Mouse (Mus musculus) urinary bladder, postnatal 4 days (tissue): ENCODE data around the gene Rnf149.
"Not testable (repeated sequence)": the region's sequence is repeated elsewhere in the genome, so short reads cannot be mapped to it uniquely, and the experiment has no call there.

Experiments
- DNase-seq, 2 experiments: peaks; one replicate each; pipeline ENCODE4 v3.0.0; 2021 to 2022; ENCODE audit warnings: low spot score in 2 of 2

Rnf149 gene

DNA sequence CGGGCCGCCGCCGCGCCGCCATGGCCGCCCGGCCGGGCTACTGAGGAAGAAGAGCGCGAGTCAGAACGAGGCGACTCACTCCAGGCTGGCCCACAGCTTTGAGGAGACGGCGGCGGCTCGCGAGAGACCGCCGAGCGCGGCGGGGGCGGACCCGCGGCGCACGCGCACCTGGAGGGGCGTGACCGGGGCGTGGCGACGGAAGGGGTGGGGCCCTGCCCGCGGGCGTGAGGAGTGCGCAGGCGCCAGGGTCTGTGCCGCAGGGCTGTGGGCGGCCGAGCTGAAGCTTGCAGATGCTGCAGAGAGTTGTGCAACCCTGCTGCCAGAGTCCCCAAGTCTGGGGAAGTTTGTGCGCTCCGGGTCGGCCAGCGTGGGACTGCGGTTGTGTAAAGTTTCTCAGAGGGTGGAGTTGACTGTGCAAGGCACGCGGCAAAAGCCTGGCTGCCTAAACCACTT is at the start of gene Rnf149:
TSS of gene Rnf149 (minus strand) at position 153 of the 453 bp plus-strand sequence.
- DNase-seq = peak; percentile 97

DNA sequence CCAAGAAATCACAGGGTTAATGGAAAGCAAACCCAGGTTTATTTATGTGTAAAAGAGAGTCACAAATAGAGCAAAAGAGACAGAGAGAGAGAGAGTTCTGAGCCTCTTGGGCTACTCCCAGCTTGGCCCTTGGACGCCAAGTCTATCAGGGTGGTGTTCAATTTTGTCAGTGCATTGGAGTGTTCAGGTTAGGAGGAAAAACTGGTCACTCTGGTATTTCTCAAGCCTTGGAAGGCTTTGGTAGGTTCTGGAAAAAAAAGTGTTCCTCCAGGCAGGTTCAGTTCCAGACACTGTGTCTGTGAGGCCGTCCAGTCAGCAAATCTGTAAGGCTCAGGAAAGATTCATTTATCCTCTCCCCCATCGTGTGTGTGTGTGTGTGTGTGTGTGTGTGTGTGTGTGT is 48.3 kb upstream of the Rnf149 start:
- no peak for DNase-seq

DNA sequence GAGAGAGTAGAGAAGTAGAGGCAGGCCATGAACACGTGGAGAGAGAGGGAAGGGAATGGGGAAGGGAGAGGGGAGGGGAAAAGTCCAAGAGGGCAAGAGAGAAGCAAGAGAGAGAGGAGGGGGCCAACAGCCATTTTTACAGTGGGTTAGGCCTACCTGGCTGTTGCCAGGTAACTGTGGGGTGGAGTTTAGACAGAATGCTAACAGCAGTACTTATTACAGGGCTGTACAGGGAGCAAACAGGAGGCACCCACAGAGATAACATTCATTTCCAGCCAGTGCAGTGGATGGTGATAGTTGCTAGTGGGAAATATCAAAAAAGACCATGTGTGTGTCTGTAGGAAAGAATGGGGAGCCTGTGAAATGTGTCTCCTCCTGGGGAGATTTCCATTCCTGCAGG is 46.5 kb upstream of the Rnf149 start:
- DNase-seq = no peak

DNA sequence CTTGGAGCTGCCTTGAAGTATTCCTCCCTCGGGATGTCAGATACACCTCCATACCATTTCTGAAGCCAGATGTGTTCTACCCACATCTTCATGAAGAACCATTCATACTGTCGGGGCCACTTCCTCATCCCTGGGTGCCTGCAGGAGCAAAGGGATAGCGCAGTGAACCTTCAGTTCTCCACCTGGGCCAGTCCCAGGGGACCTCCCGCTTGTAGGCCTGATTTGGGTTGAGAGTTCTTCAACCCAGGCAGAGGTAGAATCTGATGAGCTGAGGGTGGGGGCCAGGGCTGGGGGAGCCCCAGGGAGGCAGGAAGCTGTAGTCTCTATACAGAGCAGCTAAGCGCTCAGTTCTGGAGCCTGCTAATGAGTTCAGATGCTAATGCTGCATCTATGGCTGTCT is 45.9 kb upstream of the Rnf149 start:
- DNase-seq = no peak

DNA sequence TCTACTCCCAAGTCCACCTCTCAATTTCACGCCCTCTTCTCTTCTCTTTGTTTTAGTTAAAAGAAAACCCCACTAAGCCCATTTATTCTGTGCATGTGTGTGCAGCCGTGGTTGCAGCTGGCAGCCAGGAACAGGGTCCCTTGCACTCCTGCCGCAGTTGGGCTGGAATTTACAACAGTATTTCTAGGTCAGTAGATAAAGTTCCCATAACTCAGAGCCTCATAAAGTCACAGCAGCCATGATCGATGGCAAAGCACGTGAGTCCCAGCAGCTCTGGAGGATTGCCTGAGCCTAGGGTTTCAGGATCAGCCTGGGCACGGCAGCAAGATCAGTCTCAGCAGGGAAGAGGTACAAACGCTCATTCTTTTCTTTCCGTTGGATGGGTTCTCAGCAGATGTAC is 41.3 kb upstream of the Rnf149 start:
- DNase-seq = no peak

DNA sequence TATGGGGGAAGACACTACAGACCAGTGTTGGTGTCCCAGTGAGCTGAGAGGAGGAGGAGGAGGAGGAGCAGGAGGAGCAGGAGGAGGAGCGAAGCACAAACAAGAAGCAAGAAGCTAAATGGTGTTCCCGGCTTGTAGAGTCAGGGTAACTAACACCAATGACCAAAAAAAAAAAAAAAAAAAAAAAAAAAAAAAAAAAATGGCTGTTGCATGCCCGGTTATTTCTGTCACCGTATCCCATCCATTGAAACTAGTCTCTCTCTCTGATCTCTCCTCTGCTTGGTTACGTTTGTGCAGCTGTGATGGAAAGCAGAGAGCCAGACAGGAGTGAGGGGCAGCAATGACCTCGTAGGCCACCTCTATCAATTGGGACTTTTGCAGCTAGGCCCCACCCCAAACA is 38.3 kb upstream of the Rnf149 start:
- no peak for DNase-seq

DNA sequence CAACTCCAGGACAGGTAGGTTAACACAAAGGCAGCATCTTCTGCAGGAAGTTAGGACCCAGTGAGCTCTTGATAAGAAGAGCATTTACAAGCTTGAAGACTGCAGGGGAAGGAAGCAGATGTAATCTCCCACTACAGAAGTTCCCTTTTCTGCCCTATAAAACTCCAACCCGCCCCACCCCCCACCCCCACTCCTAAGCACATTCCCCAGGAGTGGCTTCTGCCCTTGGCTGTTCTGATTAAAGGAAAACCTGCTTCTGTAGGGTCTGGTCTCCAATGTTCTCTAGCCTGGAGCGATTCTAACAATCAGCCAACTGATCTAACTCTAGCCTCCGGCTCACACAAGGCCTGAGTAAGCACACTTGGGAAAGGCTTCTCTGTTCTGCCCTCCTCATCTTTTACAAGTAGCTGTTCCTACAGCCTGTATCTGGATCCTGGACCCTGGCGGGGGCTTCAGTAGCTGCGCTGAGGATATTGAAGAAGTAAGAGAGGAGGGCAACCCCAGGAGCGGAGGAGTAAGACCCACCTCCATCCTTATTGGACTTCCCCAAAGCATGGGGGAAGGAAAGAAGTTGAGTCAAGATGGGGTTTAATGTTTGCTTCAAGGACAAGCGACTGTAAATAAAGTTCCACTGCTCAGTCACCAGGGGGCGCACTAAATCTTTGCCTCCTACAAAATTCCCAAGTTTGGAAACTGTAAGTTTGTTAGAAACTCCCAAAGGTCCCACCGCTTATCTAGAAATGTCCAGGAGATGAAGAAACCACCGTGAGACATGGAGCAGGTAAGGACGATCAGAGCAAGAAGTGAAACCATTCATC is 37.5 kb upstream of the Rnf149 start:
- DNase-seq = peak; percentile 27 to 67

DNA sequence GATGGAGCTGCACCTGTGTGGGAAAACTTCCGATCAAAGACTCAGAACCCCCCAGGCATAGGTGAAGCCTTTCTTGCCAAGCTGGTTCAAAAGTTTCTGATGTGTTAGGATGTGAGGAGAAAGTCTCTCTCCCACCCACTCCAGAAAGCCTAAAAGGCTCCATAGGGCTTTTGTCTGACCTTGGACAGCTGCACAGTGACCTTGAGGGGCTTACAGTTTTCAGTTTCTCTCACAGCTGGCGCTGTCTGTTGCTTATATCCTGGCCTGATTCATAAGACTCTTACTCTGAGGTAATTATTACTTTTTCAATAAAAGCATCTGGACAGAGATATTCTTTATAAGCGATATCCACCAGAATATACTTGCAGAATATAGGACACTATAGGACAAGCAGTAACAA is 35.9 kb upstream of the Rnf149 start:
- DNase-seq = no peak

DNA sequence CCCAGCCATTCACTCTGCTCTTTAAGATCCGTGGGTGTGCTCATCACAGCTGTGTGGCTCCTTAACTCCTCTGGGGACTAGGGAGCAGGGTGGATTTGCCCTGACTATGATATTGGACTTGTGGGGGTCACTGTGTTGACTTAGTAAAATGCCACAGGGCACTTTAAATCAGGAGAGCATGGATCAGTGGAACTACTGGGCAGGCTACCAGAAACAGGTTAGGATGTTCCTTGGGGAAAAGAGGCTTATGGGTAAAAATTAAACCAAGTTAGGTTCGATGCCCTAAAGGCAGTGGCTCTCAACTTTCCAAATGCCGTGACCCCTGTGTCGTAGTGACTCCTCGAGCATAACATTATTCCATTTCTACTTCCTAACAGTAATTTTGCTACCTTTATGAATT is 35.3 kb upstream of the Rnf149 start:
- no peak for DNase-seq

DNA sequence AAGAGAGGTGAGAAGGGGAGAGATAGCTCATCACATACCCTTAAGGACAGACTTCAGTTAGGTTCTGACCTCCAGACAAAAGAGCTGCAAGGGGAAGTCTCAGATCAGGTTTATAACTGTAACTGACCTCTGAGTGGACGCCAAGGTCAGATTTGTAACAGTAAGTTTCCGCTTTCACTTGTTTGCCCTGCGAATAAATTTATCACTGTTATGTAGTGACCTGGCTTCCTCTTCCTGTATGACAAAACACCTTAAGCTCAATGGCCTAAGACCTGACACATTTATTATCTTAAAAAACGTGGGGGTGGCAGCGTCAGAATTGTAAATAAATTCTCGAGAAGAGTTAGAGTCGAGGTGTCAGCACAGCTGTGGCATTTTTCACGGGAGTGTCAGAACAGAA is 31.3 kb upstream of the Rnf149 start:
- DNase-seq = no peak

DNA sequence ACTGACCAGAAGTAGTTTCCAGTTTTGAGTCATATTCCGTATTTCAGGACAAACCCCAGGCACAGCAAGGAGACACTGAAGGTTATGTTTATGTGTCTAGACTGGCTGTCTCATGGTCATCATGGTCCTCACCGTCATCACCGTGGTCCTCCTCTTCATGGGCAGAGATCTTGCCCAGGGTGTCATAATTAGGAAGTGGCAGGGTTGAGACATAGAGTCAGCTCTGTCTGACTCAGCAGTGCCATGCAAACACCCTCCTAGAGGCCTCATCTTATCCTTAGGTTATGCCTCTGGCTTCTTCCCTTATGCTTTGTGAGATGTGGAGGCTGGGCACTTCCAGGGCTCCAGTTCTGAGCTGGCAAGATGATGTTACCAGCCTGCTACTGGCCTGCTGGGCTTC is 25.3 kb upstream of the Rnf149 start:
- DNase-seq = no peak

DNA sequence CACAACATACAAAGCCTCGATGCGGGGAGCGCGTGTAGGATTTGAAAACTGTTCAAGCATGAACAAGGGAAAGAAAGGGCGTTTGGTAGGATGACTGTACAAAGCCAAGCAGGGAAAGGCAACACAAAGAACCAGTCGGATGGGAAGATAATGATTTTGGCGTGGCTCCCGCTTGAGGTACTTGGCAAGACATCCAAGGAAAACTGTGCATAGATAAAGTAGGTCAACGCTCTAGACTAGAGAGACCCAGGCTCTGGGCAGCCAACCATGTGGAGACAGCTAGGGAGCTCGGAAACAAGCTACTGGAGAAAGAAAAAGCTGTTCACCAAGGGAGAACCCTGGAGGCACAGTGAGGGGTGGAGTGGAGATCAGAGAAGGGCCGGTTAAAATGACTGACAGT is 21.5 kb upstream of the Rnf149 start:
- no peak for DNase-seq

DNA sequence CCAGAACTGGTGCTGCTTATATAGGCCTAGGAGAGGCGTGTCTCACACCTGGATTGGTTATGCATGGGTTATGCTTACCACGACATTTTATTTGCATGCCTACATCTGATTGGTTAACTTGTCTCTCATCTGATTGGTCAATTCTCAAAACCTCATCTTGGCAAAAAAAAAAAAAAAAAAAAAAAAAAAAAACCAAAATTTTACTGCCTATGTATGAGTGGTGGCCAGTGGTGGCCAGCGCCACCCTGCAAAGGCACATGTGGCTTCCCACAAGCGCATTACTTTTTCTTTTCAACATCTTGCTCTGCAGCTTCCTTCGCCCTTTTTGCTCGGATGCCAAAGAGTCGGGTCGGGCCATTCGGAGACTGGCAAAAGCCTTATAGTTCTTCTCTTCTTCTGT is 19.9 kb upstream of the Rnf149 start:
- DNase-seq = not testable (repeated sequence)

DNA sequence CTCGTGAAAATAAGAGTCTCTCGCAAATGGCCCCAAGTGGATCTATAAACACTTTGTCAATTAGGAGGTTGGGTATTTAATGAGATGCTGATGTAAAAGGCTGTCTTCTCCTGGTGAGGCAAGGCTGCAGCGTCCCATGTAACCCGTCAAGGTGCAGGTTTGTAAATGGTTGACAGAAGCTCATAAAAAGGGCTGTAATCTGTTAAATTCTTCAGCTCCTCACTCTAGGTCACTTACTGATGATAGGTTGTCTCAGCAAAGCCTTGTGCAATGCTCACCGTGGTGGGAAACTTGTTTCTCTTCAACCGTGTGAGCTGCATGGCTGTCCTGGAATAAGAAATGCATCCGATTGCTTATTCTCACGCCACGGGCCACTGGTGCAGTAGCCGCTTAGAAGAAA is 16.6 kb upstream of the Rnf149 start:
- DNase-seq = no peak

DNA sequence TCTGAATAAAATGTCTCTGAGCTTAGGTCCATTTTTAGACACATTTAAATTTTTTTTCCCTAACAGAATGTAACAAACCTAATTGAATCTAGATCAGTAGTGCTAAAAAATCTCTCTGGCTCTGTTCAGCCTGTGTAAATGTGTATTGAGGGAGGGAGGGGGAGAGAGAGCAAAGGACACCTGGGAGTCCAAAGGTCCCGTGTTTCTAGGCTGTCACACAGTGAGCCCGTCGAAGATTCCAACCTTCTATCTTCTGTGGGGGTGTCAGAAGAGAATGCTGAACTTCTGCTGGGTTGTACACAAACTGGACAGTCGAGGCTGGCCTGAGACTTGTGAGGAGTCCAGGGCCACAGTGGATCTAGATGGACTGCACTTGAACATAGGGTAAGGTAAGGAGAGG is 14.9 kb upstream of the Rnf149 start:
- DNase-seq = no peak

DNA sequence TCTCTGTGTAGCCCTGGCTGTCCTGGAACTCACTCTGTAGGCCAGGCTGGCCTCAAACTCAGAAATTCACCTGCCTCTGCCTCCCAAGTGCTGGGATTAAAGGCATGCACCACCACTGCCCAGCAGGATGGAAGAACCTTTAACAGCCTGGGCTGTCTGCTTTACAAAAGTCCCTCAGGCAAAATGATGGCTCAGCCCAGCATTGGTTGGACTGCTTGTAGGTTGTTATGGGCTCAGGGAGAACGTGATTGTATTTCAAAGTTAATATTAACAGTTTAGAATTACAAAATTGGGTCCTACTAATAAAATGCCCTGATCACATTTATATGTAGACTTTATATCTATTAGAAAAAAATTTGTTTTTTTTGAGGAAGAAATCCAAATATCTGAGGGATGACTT is 14.4 kb upstream of the Rnf149 start:
- DNase-seq = not testable (repeated sequence)

DNA sequence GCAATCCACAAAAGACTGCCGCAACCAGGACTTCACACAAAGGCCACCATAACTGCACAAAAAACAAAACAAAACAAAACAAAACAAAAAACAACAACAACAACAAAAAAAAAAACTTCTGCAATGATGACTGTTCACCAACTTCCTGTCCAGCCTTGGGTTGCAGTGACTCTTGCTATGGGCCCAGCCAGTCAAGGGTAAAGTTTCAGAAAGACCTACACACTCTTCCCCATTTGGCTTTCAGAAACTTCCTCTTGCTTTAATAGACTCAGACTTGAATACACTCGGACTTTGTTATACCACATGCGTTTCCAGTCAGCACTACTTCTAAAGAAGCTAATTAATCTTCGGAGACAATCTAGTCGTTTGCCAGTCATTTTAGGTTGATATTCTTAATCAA is 13.0 kb upstream of the Rnf149 start:
- DNase-seq = no peak

DNA sequence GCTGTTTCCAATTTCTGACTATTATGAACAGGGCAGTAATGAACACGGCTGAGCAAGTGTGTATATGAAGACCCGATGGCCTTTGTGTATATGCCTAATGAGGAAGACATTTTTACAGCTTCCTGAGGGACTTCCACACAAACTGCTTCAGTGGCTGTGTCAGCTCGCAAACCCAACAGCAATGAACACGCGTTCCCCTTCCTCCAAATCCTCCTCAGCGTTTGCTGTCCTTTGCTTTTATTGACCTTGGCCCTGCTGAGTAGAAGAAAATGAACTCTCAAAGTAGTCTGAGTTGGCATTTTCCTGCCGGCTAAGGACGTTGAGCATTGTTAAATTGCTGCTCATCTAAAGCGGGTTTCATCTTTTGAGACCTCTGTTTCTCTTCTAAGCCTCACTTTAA is 8.2 kb upstream of the Rnf149 start:
- DNase-seq = no peak

DNA sequence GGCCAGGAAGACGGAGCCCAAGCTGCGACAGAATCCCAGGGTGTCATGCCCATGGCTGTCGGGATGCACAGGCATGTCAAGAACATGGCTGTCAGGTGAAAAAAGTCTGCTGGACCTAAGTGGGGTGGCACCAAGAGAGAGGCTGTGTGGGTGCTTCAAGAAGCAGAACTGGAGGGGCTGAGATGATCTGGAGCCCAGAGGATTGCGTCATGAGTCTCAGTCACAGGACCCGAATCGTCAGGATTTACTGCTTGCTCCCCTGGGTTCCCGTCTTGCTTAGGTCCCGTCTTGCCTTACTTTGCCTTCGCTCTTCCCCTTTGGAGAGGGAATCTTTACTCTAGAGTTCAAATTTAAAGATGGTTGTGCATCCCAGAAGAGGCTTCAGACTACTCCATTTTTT is 6.0 kb upstream of the Rnf149 start:
- DNase-seq = no peak

DNA sequence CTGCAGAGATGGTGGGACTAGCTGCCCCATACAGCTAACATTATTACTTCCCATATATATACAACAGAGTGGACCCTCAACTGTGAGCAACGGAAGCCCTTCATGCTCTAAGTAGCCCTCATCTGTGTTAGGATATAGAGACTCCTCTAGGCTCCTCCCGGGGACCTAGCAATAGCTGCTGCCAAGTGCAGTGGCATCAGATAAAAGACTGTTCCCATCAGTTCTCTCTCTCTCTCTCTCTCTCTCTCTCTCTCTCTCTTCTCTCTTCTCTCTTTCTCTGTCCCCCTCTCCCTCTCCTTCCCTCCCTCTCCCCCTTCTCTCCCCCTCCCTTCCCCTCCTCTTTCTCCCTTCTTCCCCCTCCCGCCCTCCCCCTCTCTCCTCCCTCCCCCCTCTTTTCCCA is 4.0 kb upstream of the Rnf149 start:
- DNase-seq = no peak

DNA sequence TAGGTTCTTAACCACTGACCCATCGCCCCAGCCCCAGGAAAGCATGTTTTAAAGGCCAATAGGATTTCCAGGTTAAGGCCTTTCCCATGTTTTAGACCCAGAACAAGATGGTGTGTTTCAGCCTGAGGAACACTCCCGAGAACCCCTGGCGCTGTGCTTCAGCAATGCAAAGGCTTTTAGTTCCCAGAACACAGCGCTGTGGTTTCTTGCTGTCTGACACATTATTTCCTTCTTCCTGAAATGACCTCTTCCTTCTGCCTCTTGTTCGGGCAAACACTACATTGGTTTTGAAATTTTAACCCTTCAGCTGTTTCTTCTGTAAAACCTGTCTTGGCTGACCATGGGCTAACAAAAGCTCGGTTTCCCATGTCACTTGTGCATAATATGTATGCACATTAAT is 1.9 kb upstream of the Rnf149 start:
- DNase-seq = no peak

DNA sequence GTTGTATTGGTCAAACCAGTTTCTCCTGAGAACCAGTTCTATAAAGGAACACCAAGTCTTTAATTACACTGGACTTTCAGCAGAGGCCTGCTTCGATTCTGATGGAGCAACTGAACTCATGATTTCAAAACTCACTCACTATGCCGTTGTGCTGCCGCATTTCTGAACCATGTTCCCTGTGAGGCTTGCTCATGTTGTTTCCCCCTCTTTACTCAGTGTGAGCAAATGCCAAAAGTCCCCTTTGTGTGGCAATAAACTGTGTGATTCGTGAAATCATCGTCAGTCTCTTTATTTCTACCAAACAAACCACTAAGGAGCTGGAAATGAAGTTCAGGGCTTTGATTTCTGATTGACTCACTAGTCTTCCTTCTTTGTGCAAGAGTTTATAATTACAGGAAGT is 1.2 kb upstream of the Rnf149 start:
- no peak for DNase-seq

DNA sequence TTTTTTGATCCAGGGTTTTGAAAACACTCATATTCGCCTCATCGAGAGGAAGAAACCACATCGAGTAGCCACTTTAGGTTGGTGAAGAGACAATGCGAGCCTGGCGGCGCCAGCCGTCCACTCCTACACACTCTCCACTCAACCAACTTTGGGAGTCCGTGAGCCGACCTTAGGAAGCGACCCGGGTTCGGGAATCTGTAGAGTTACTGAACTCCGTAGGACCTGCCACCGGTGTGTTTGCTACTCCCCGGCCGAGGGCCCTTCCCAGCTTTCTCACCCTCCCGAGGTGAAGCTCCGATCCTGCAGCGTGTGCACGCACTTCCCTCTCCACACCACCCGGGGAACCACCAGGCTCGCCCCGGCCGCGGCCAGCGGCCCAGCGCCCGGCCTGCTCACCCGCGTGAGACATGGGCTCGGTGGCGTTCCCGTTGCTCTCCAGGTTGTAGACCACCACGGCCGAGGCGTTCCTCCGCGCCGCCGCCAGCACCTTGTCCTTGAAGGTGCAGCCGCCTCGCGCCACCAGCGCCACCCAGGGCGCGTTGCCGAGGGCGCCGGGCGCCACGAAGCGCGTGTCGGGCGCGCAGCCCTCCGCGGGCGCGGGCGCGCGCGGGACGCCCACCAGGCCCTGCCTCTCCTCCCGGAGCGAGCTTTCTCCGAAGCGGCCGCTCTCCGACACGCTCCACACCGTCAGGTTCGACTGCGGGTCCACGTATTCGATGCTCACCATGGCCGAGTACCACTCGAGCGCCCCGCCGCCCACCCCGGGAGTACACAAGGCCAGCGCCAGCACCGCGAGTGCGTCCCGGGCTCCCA is 568 bp downstream of the Rnf149 start:
- DNase-seq = peak in 1 of 2 experiments; percentile 69
